Mouse (Mus musculus): ENCODE data around the gene Sec16b. TPM values are rescaled to one million over a fixed set of nuclear protein-coding genes. Genes with fewer than 3 reads are reported as not detected.
A peak's percentile ranks its signal among the peaks of the same experiment; 100 is the strongest.

The Sec16b gene
- 5.0 and 5.2 TPM in 2 replicates for polyA plus RNA-seq (2015; fragmentation: Nextera tagmentation; extraction: Ambion mirVana)

- Histone ChIP-seq H3K9me3 (replicated peaks) (no peaks in the 10 kb centered on the region), H3K4me3 (replicated peaks) (peak within 1 kb of the TSS; percentile 14; the same call in 1 of the 2 replicates), H3K4me1 (peaks cover 13% of the 10 kb centered on the region), H3K27me3 (no peaks in the 10 kb centered on the region), H3K4me2 (replicated peaks) (peak within 1 kb of the TSS; percentile 13), H3K9ac (no peak within 1 kb of the TSS), H3K36me3 (no peaks in the 10 kb centered on the region), H3K27ac (replicated peaks) (peak within 1 kb of the TSS; percentile 73)
- WGBS: 3% methylated on average over 5 of the region's 5 CpGs
- peak; percentile 55; the same call in 1 of the 2 replicates for ATAC-seq (ENCODE audit: insufficient number of reproducible peaks, low FRiP score, low TSS enrichment, low read depth)
These were observed at the start of gene Sec16b for GRCm38 (mm10) chr1:157506522-157506921. Gene Sec16b, plus strand, starts transcription at chr1:157506728.

GRCm38 (mm10) chr1:157457789-157458188 is 48.7 kb upstream of the Sec16b start:
- Histone ChIP-seq H3K4me1 (peaks cover 4% of the 10 kb centered on the region; the same call in 1 of the 2 replicates), H3K9ac (no peak overlapping the region), H3K4me3 (replicated peaks) (no peak overlapping the region), H3K36me3 (no peaks in the 10 kb centered on the region), H3K27me3 (no peaks in the 10 kb centered on the region), H3K9me3 (replicated peaks) (no peaks in the 10 kb centered on the region), H3K4me2 (replicated peaks) (no peak overlapping the region; the same call in 1 of the 2 replicates), H3K27ac (replicated peaks) (no peak overlapping the region; the same call in 1 of the 2 replicates)
- 0 out of 2 replicates have a peak, but pooled peaks have one; percentile 10 for ATAC-seq (ENCODE audit: insufficient number of reproducible peaks, low FRiP score, low TSS enrichment, low read depth)
- 75% methylated on average over 3 of the region's 3 CpGs for WGBS

GRCm38 (mm10) chr1:157458421-157459208 is 47.9 kb upstream of the Sec16b start, which contains the start of gene Cryzl2:
Gene Cryzl2, plus strand, starts transcription at chr1:157458577.
- Histone ChIP-seq H3K9ac (no peak within 1 kb of the TSS), H3K4me3 (replicated peaks) (peak within 1 kb of the TSS; percentile 33), H3K27ac (replicated peaks) (peak within 1 kb of the TSS; percentile 44), H3K9me3 (replicated peaks) (no peaks in the 10 kb centered on the region), H3K27me3 (no peaks in the 10 kb centered on the region), H3K4me1 (peaks cover 4% of the 10 kb centered on the region; the same call in 1 of the 2 replicates), H3K36me3 (no peaks in the 10 kb centered on the region), H3K4me2 (replicated peaks) (peak within 1 kb of the TSS; percentile 49)
- ATAC-seq (ENCODE audit: insufficient number of reproducible peaks, low FRiP score, low TSS enrichment, low read depth): peak; percentile 88
- WGBS: 10% methylated on average over 27 of the region's 29 CpGs

- Histone ChIP-seq H3K4me1 (peaks cover 4% of the 10 kb centered on the region; the same call in 1 of the 2 replicates), H3K9me3 (replicated peaks) (no peaks in the 10 kb centered on the region), H3K27ac (replicated peaks) (peak overlapping the region; percentile 44; the same call in 1 of the 2 replicates), H3K4me2 (replicated peaks) (no peak overlapping the region), H3K9ac (no peak overlapping the region), H3K36me3 (no peaks in the 10 kb centered on the region), H3K27me3 (no peaks in the 10 kb centered on the region), H3K4me3 (replicated peaks) (no peak overlapping the region)
- ATAC-seq (ENCODE audit: insufficient number of reproducible peaks, low FRiP score, low TSS enrichment, low read depth): peak; percentile 37; the same call in 1 of the 2 replicates
- 77% methylated on average over 5 of the region's 5 CpGs for WGBS
These were observed 46.6 kb upstream of the Sec16b start for GRCm38 (mm10) chr1:157459904-157460303.

GRCm38 (mm10) chr1:157461276-157461675 is 45.3 kb upstream of the Sec16b start:
- Histone ChIP-seq H3K4me3 (replicated peaks) (no peak overlapping the region), H3K9ac (no peak overlapping the region), H3K36me3 (no peaks in the 10 kb centered on the region), H3K27me3 (no peaks in the 10 kb centered on the region), H3K4me1 (peaks cover 4% of the 10 kb centered on the region; the same call in 1 of the 2 replicates), H3K27ac (replicated peaks) (no peak overlapping the region), H3K4me2 (replicated peaks) (no peak overlapping the region), H3K9me3 (replicated peaks) (no peaks in the 10 kb centered on the region)
- 91% methylated on average over 5 of the region's 5 CpGs for WGBS
- no peak for ATAC-seq (ENCODE audit: insufficient number of reproducible peaks, low FRiP score, low TSS enrichment, low read depth)

GRCm38 (mm10) chr1:157462336-157462735 is 44.2 kb upstream of the Sec16b start:
- H3K9me3 ChIP-seq (replicated peaks): no peaks in the 10 kb centered on the region
- H3K4me1 ChIP-seq: peaks cover 4% of the 10 kb centered on the region; the same call in 1 of the 2 replicates
- no peak overlapping the region for H3K4me2 ChIP-seq (replicated peaks)
- H3K27me3 ChIP-seq: no peaks in the 10 kb centered on the region
- 53% methylated on average over 3 of the region's 3 CpGs for WGBS
- no peak overlapping the region for H3K9ac ChIP-seq
- ATAC-seq (ENCODE audit: insufficient number of reproducible peaks, low FRiP score, low TSS enrichment, low read depth): peak; percentile 58; the same call in 1 of the 2 replicates
- no peak overlapping the region for H3K27ac ChIP-seq (replicated peaks)
- no peak overlapping the region for H3K4me3 ChIP-seq (replicated peaks)
- no peaks in the 10 kb centered on the region for H3K36me3 ChIP-seq

GRCm38 (mm10) chr1:157465194-157465593 is 41.3 kb upstream of the Sec16b start:
- ATAC-seq (ENCODE audit: insufficient number of reproducible peaks, low FRiP score, low TSS enrichment, low read depth): no peak
- Histone ChIP-seq H3K9me3 (replicated peaks) (no peaks in the 10 kb centered on the region), H3K4me1 (no peaks in the 10 kb centered on the region), H3K36me3 (no peaks in the 10 kb centered on the region), H3K9ac (no peak overlapping the region), H3K27me3 (no peaks in the 10 kb centered on the region), H3K27ac (replicated peaks) (no peak overlapping the region), H3K4me2 (replicated peaks) (no peak overlapping the region), H3K4me3 (replicated peaks) (no peak overlapping the region)
- 72% methylated on average over 3 of the region's 3 CpGs for WGBS

- Histone ChIP-seq H3K9ac (no peak overlapping the region), H3K4me2 (replicated peaks) (no peak overlapping the region), H3K27me3 (no peaks in the 10 kb centered on the region), H3K9me3 (replicated peaks) (no peaks in the 10 kb centered on the region), H3K4me3 (replicated peaks) (no peak overlapping the region), H3K4me1 (no peaks in the 10 kb centered on the region), H3K27ac (replicated peaks) (no peak overlapping the region), H3K36me3 (no peaks in the 10 kb centered on the region)
- ATAC-seq (ENCODE audit: insufficient number of reproducible peaks, low FRiP score, low TSS enrichment, low read depth): no peak
- 93% methylated on average over 8 of the region's 8 CpGs for WGBS
These were observed 38.7 kb upstream of the Sec16b start for GRCm38 (mm10) chr1:157467866-157468265.

GRCm38 (mm10) chr1:157470761-157471386 is 35.7 kb upstream of the Sec16b start:
- WGBS: 75% methylated on average over 9 of the region's 9 CpGs
- Histone ChIP-seq H3K9ac (no peak overlapping the region), H3K36me3 (no peaks in the 10 kb centered on the region), H3K9me3 (replicated peaks) (no peaks in the 10 kb centered on the region), H3K4me3 (replicated peaks) (no peak overlapping the region), H3K27me3 (no peaks in the 10 kb centered on the region), H3K4me1 (no peaks in the 10 kb centered on the region), H3K27ac (replicated peaks) (no peak overlapping the region), H3K4me2 (replicated peaks) (no peak overlapping the region)
- ATAC-seq (ENCODE audit: insufficient number of reproducible peaks, low FRiP score, low TSS enrichment, low read depth): no peak

GRCm38 (mm10) chr1:157472716-157473115 is 33.8 kb upstream of the Sec16b start:
- Histone ChIP-seq H3K9ac (no peak overlapping the region), H3K27me3 (no peaks in the 10 kb centered on the region), H3K4me1 (no peaks in the 10 kb centered on the region), H3K27ac (replicated peaks) (no peak overlapping the region), H3K9me3 (replicated peaks) (no peaks in the 10 kb centered on the region), H3K4me2 (replicated peaks) (no peak overlapping the region), H3K4me3 (replicated peaks) (no peak overlapping the region), H3K36me3 (no peaks in the 10 kb centered on the region)
- 88% methylated on average over 7 of the region's 7 CpGs for WGBS
- no peak for ATAC-seq (ENCODE audit: insufficient number of reproducible peaks, low FRiP score, low TSS enrichment, low read depth)

- Histone ChIP-seq H3K9ac (no peak overlapping the region), H3K4me2 (replicated peaks) (no peak overlapping the region), H3K27ac (replicated peaks) (no peak overlapping the region), H3K36me3 (no peaks in the 10 kb centered on the region), H3K27me3 (no peaks in the 10 kb centered on the region), H3K4me1 (no peaks in the 10 kb centered on the region), H3K4me3 (replicated peaks) (no peak overlapping the region), H3K9me3 (replicated peaks) (no peaks in the 10 kb centered on the region)
- WGBS: 81% methylated on average over 8 of the region's 8 CpGs
- no peak for ATAC-seq (ENCODE audit: insufficient number of reproducible peaks, low FRiP score, low TSS enrichment, low read depth)
These were observed 31.7 kb upstream of the Sec16b start for GRCm38 (mm10) chr1:157474865-157475264.

Measured in embryonic facial prominence, embryonic 15.5 days (tissue).